Mouse (Mus musculus): ENCODE results near the gene Xrcc5.

GRCm38 (mm10) chr1:72374049-72374448 lies 66.8 kb downstream of the Xrcc5 start:
- TF ChIP-seq POLR2A (IDR thresholded peaks at IDR 0.05; ENCODE audit: low read depth, low read length) (no peak), EP300 (IDR thresholded peaks at IDR 0.05; ENCODE audit: low read length) (no peak), POLR2AphosphoS2 (IDR thresholded peaks at IDR 0.05; ENCODE audit: low read depth, low read length) (no peak), TCF12 (IDR thresholded peaks at IDR 0.05; ENCODE audit: low read depth, low read length) (no peak), MXI1 (IDR thresholded peaks at IDR 0.05; ENCODE audit: low read depth, low read length) (no peak), CHD1 (IDR thresholded peaks at IDR 0.05; ENCODE audit: low read depth, low read length) (no peak), CTCF (conservative IDR thresholded peaks at IDR 0.05 in 1 of 2, IDR thresholded peaks at IDR 0.05 in 1 of 2; ENCODE audit: low read depth in 2 of 2, low read length in 2 of 2) (no peak), MAX (IDR thresholded peaks at IDR 0.05; ENCODE audit: low read length) (no peak), CHD2 (IDR thresholded peaks at IDR 0.05; ENCODE audit: low read length) (no peak), HCFC1 (IDR thresholded peaks at IDR 0.05; ENCODE audit: low read depth, low read length) (no peak), ETS1 (conservative IDR thresholded peaks at IDR 0.05; ENCODE audit: low read depth, low read length) (no peak), JUN (IDR thresholded peaks at IDR 0.05; ENCODE audit: insufficient read depth, low read depth, low read length) (no peak), RCOR1 (conservative IDR thresholded peaks at IDR 0.05; ENCODE audit: low read depth, low read length) (no peak), USF1 (IDR thresholded peaks at IDR 0.05; ENCODE audit: low read depth, low read length) (no peak)
